Mouse (Mus musculus): ENCODE measurements at regions not wholly inside any gene's neighbourhood (a gene's known extent, or its start where the extent isn't known, plus 50 kb on each side); places are given as distances from the start of the nearest gene placed in this dataset.

- Histone ChIP-seq H3K4me3 (no peak overlapping the region), H3K9me3 (no peaks in the 10 kb centered on the region), H3K9ac (no peak overlapping the region), H3K36me3 (no peaks in the 10 kb centered on the region), H3K27ac (replicated peaks) (no peak overlapping the region), H3K4me2 (no peak overlapping the region), H3K4me1 (peaks cover 16% of the 10 kb centered on the region), H3K27me3 (replicated peaks) (peaks cover 34% of the 10 kb centered on the region)
- ATAC-seq (ENCODE audit: extremely low read depth, insufficient number of reproducible peaks, low FRiP score, low TSS enrichment), result no peak
- 64% methylated on average over 3 of the region's 3 CpGs for WGBS
These were observed 170.2 kb downstream of the Rybp start for GRCm38 (mm10) chr6:100117084-100117483.

- Histone ChIP-seq H3K9me3 (no peaks in the 10 kb centered on the region), H3K4me1 (peaks cover 35% of the 10 kb centered on the region), H3K36me3 (no peaks in the 10 kb centered on the region), H3K27ac (replicated peaks) (no peak overlapping the region), H3K9ac (no peak overlapping the region), H3K4me2 (no peak overlapping the region), H3K27me3 (replicated peaks) (peaks cover 25% of the 10 kb centered on the region; the same call in 1 of the 2 replicates), H3K4me3 (no peak overlapping the region)
- no peak for ATAC-seq (ENCODE audit: extremely low read depth, insufficient number of reproducible peaks, low FRiP score, low TSS enrichment)
- 58% methylated on average over 4 of the region's 4 CpGs for WGBS
These were observed 173.7 kb downstream of the Rybp start for GRCm38 (mm10) chr6:100113393-100114137.

- Histone ChIP-seq H3K4me3 (no peak overlapping the region), H3K27ac (replicated peaks) (no peak overlapping the region), H3K36me3 (no peaks in the 10 kb centered on the region), H3K4me2 (no peak overlapping the region), H3K9ac (0 out of 2 replicates have a peak overlapping the region, but pooled peaks have one; percentile 17), H3K4me1 (peaks cover 47% of the 10 kb centered on the region), H3K27me3 (replicated peaks) (peaks cover 35% of the 10 kb centered on the region), H3K9me3 (no peaks in the 10 kb centered on the region)
- WGBS, result 66% methylated on average over 2 of the region's 2 CpGs
- no peak for ATAC-seq (ENCODE audit: extremely low read depth, insufficient number of reproducible peaks, low FRiP score, low TSS enrichment)
These were observed 176.2 kb downstream of the Rybp start for GRCm38 (mm10) chr6:100110981-100111660.

- Histone ChIP-seq H3K9ac (no peak overlapping the region), H3K9me3 (no peaks in the 10 kb centered on the region), H3K4me2 (no peak overlapping the region), H3K27ac (replicated peaks) (no peak overlapping the region), H3K27me3 (replicated peaks) (peaks cover 35% of the 10 kb centered on the region), H3K36me3 (no peaks in the 10 kb centered on the region), H3K4me1 (peaks cover 47% of the 10 kb centered on the region), H3K4me3 (no peak overlapping the region)
- ATAC-seq (ENCODE audit: extremely low read depth, insufficient number of reproducible peaks, low FRiP score, low TSS enrichment), result no peak
- WGBS, result 10% methylated on average over 7 of the region's 7 CpGs
These were observed 177.3 kb downstream of the Rybp start for GRCm38 (mm10) chr6:100109979-100110378.

DNA sequence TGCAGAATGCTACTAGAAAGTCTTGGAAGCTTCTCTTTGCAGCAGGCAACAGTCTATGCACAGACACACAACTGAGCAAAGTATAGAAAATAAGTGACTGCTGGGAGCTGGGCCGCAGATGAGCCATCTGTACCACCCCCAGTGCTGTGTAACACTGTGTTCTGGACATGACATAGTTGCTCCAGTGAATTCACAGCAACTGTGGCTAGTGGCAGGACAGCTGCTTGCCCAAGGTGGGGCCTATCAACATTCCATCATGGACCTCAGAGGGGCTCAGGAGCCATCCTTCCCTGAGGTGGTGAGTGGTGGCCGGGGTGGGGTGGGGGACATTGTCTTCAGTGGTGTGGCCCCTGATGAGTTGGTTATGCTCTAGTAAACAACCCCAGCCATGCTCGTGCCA lies 177.9 kb downstream of the Rybp start:
- Histone ChIP-seq H3K36me3 (no peaks in the 10 kb centered on the region), H3K4me1 (peaks cover 50% of the 10 kb centered on the region), H3K9me3 (no peaks in the 10 kb centered on the region), H3K9ac (no peak overlapping the region), H3K4me2 (no peak overlapping the region), H3K27ac (replicated peaks) (peak overlapping the region; percentile 34; the same call in 1 of the 2 replicates), H3K27me3 (replicated peaks) (peaks cover 41% of the 10 kb centered on the region), H3K4me3 (no peak overlapping the region)
- ATAC-seq (ENCODE audit: extremely low read depth, insufficient number of reproducible peaks, low FRiP score, low TSS enrichment), result no peak
- 69% methylated on average over 3 of the region's 3 CpGs for WGBS

- Histone ChIP-seq H3K9ac (no peak overlapping the region), H3K27me3 (replicated peaks) (peaks cover 48% of the 10 kb centered on the region), H3K27ac (replicated peaks) (0 out of 2 replicates have a peak overlapping the region, but pooled peaks have one; percentile 33), H3K36me3 (no peaks in the 10 kb centered on the region), H3K4me2 (0 out of 2 replicates have a peak overlapping the region, but pooled peaks have one; percentile 14), H3K4me3 (no peak overlapping the region), H3K9me3 (no peaks in the 10 kb centered on the region), H3K4me1 (peaks cover 58% of the 10 kb centered on the region)
- WGBS, result 10% methylated on average over 3 of the region's 3 CpGs
- no peak for ATAC-seq (ENCODE audit: extremely low read depth, insufficient number of reproducible peaks, low FRiP score, low TSS enrichment)
These were observed 179.8 kb downstream of the Rybp start for GRCm38 (mm10) chr6:100107508-100107907.

DNA sequence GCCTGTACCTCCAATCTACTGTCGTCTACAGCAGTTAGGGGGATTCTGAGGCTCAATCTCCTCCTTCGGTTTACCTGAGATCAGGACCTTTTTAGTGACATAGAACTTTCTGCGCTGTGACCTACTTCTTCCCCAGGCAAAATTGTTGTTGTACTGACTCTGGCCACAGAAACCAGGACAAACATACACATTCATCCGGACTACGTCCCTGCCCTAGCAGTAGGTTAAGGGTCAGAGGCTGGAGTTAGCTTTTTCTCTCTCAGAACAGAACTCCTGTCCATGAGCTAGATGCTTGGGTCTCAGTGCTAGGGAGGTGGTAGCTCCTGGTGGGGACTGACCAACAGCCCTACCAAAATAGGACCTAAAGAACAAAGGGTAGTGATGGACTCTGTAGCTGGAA lies 180.2 kb downstream of the Rybp start:
- H3K27ac ChIP-seq (replicated peaks), result no peak overlapping the region

DNA sequence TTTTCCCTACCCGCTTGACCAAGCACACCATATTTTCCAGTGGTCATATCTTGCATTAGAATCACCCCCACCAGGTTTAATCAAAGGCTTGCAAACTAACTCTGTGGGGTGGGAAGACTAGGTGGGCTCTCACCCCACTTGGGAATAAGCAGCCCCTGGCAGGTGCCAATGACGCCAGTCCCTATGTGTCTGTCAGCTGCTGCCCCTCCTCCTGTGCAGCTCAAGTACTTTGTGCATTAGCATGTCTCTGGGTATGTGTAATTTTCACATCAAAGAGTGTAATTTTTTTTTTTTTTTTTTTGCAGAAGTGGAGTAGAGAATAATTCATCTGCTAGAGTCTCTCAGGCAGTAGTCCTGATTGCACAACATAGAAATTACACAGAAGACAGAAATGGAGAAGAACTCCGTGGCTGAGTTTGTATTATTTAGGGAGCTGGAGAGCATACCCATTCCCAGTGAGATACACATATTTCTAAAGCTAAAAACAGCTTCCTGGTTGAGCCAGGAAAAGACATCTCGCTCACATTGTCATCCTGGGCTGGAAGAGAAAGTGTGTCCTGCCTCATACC lies 186.6 kb downstream of the Rybp start:
- Histone ChIP-seq H3K27me3 (replicated peaks) (peaks cover 80% of the 10 kb centered on the region), H3K9me3 (no peaks in the 10 kb centered on the region), H3K9ac (no peak overlapping the region), H3K4me1 (peaks cover 13% of the 10 kb centered on the region), H3K4me2 (no peak overlapping the region), H3K36me3 (no peaks in the 10 kb centered on the region), H3K27ac (replicated peaks) (no peak overlapping the region), H3K4me3 (no peak overlapping the region)
- WGBS, result 73% methylated on average over 4 of the region's 4 CpGs
- ATAC-seq (ENCODE audit: extremely low read depth, insufficient number of reproducible peaks, low FRiP score, low TSS enrichment), result no peak

More for the DNA sequence above, 180.2 kb downstream of the Rybp start:
- no peaks in the 10 kb centered on the region for H3K36me3 ChIP-seq
- no peak overlapping the region for H3K4me2 ChIP-seq
- H3K9ac ChIP-seq, result no peak overlapping the region
- WGBS, result 75% methylated on average over 5 of the region's 5 CpGs
- H3K4me1 ChIP-seq, result peaks cover 58% of the 10 kb centered on the region
- H3K9me3 ChIP-seq, result no peaks in the 10 kb centered on the region
- no peak overlapping the region for H3K4me3 ChIP-seq
- no peak for ATAC-seq (ENCODE audit: extremely low read depth, insufficient number of reproducible peaks, low FRiP score, low TSS enrichment)
- peaks cover 51% of the 10 kb centered on the region for H3K27me3 ChIP-seq (replicated peaks)

- no peaks in the 10 kb centered on the region for H3K9me3 ChIP-seq
- H3K36me3 ChIP-seq, result no peaks in the 10 kb centered on the region
- peaks cover 22% of the 10 kb centered on the region for H3K4me1 ChIP-seq
- WGBS, result 58% methylated on average over 13 of the region's 13 CpGs
- H3K27ac ChIP-seq (replicated peaks), result no peak overlapping the region
- H3K4me2 ChIP-seq, result no peak overlapping the region
- no peak overlapping the region for H3K4me3 ChIP-seq
- H3K9ac ChIP-seq, result no peak overlapping the region
- H3K27me3 ChIP-seq (replicated peaks), result peaks cover 71% of the 10 kb centered on the region
- no peak for ATAC-seq (ENCODE audit: extremely low read depth, insufficient number of reproducible peaks, low FRiP score, low TSS enrichment)
These were observed 190.7 kb downstream of the Rybp start for GRCm38 (mm10) chr6:100096393-100097125.

DNA sequence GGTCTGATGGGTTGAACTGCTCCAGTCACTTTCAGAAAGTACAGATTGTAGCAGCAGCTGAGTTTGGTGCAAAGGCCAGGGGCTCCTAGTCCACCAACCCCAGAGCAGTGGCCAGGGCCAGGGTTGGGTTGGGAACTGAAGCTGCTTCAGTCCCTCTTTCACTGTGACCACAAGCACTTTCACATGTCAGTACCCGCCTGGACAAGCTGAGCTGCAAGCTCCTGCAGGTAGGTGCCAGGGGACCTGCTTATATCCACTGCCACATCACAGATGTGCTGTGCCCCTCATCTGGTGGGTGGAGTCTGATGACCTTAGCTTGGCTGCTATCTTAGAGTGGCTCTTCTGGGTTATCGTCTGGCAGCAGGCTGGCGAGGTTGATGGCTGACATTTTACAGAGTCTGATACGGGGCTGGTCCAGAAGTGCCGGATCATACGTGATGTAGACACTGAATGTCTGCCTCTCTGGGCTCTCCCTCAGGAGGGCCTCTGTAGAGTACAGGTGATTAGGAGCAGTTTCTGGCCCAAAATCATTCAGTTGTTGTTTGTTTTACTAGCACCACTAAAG lies 192.6 kb downstream of the Rybp start:
- peaks cover 65% of the 10 kb centered on the region for H3K27me3 ChIP-seq (replicated peaks)
- no peak overlapping the region for H3K4me2 ChIP-seq
- H3K36me3 ChIP-seq, result no peaks in the 10 kb centered on the region
- 39% methylated on average over 6 of the region's 6 CpGs for WGBS
- no peaks in the 10 kb centered on the region for H3K9me3 ChIP-seq
- ATAC-seq (ENCODE audit: extremely low read depth, insufficient number of reproducible peaks, low FRiP score, low TSS enrichment), result no peak
- peak overlapping the region; percentile 7; the same call in 1 of the 2 replicates for H3K27ac ChIP-seq (replicated peaks)
- no peak overlapping the region for H3K4me3 ChIP-seq
- peaks cover 22% of the 10 kb centered on the region for H3K4me1 ChIP-seq
- H3K9ac ChIP-seq, result 0 out of 2 replicates have a peak overlapping the region, but pooled peaks have one; percentile 11

GRCm38 (mm10) chr6:100092870-100093269 lies 194.4 kb downstream of the Rybp start:
- ATAC-seq (ENCODE audit: extremely low read depth, insufficient number of reproducible peaks, low FRiP score, low TSS enrichment), result no peak
- H3K9me3 ChIP-seq, result no peaks in the 10 kb centered on the region
- H3K27ac ChIP-seq (replicated peaks), result no peak overlapping the region
- 60% methylated on average over 8 of the region's 8 CpGs for WGBS
- H3K4me2 ChIP-seq, result no peak overlapping the region
- no peak overlapping the region for H3K9ac ChIP-seq
- H3K36me3 ChIP-seq, result no peaks in the 10 kb centered on the region
- peaks cover 65% of the 10 kb centered on the region for H3K27me3 ChIP-seq (replicated peaks)
- no peak overlapping the region for H3K4me3 ChIP-seq
- peaks cover 22% of the 10 kb centered on the region for H3K4me1 ChIP-seq

Data from heart, embryonic 13.5 days (tissue).